Comparison of ENCODE assay signal across 14 mouse cellular contexts in genomic region chr5:119547070-119547469, GRCm38 (mm10).
"Had no signal": no experiment of that assay in that cellular context is flagged by ENCODE, and none has a peak within 500 bp of the region (broad histone marks: within the 10 kb centered on the region; RNA-seq: fewer than 3 reads in every experiment).

No protein-coding gene starts in this region.

- H3K27ac ChIP-seq: left cerebral cortex, adult 2 months; liver, embryonic 13.5 days; lung, embryonic 15.5 days; midbrain, embryonic 13.5 days; neural tube, embryonic 13.5 days had no signal

- H3K4me1 ChIP-seq: liver, embryonic 13.5 days; neural tube, embryonic 13.5 days had no signal

- H3K36me3 ChIP-seq: liver, embryonic 13.5 days; lung, embryonic 15.5 days; midbrain, embryonic 13.5 days; neural tube, embryonic 13.5 days had no signal

- H3K27me3 ChIP-seq: liver, embryonic 13.5 days; lung, embryonic 15.5 days; midbrain, embryonic 13.5 days had no signal

- DNase-seq: kidney, adult 8-10 months; kidney, postnatal 25 days; liver; liver, embryonic 13.5 days; liver, postnatal 0 days; lung, postnatal 14 days; right cerebral cortex, adult 18-20 months; right cerebral cortex, postnatal 25 days; thymus, postnatal 4 days had no signal

- H3K4me2 ChIP-seq: liver, embryonic 13.5 days; lung, embryonic 15.5 days; midbrain, embryonic 13.5 days; neural tube, embryonic 13.5 days had no signal

- H3K4me3 ChIP-seq: left cerebral cortex, adult 2 months; liver, embryonic 13.5 days; lung, embryonic 15.5 days; midbrain, embryonic 13.5 days; myocyte; neural tube, embryonic 13.5 days had no signal

- H3K9ac ChIP-seq: liver, embryonic 13.5 days; liver, postnatal 0 days; lung, embryonic 15.5 days; midbrain, embryonic 13.5 days; neural tube, embryonic 13.5 days had no signal

- H3K9me3 ChIP-seq: liver, embryonic 13.5 days; lung, embryonic 15.5 days; midbrain, embryonic 13.5 days; neural tube, embryonic 13.5 days had no signal

- ATAC-seq: liver, postnatal 0 days; midbrain, embryonic 13.5 days had no signal
